Mouse (Mus musculus) embryo, embryonic 10.5 days (tissue): ENCODE measurements around the gene Slc23a3.

ENCODE experiments used
- DNase-seq: peaks from one replicate; pipeline ENCODE4 v3.0.0-alpha.2; 2015; ENCODE audit warnings: low spot score

The Slc23a3 gene

DNA sequence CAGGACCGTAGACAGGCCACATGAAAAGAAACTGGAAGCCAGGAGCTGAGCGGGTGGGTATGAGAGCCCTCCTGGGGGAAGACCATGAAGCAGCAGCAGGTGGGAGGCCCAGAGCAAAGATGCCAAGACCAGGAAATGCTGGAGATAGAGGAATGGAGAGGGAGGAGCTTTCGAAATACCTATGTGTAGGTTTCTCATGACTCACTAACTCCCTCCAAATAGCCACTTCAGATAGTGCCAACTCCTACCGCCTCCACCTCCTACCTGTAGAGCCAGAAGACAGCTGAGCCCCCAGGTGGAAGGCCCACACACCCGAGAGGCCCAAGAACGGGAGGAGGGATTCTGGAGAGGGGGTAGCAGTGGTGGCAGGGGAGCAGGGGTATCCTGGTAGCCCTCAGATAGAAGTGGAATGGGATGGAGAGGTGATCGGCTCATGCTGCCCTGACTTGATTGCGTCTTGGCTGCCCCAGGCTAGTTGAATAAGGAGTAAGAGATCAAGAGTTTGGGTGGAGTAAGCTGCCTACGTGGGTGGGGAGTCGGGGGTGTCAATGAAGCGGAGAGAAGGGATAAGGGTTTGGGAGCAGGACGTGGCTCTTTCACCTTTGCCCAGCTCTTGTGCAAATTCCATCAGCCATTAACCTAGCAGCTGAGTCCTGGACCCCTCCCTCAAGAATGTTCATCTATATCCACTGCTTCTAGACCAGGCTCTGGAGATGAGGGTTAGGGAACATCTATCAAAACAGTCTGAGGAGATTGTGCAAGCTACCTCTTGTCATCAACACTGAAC is at the start of gene Slc23a3:
Slc23a3 (minus strand) TSS at position 470 of the 787 bp plus-strand sequence.
- DNase-seq: no peak

DNA sequence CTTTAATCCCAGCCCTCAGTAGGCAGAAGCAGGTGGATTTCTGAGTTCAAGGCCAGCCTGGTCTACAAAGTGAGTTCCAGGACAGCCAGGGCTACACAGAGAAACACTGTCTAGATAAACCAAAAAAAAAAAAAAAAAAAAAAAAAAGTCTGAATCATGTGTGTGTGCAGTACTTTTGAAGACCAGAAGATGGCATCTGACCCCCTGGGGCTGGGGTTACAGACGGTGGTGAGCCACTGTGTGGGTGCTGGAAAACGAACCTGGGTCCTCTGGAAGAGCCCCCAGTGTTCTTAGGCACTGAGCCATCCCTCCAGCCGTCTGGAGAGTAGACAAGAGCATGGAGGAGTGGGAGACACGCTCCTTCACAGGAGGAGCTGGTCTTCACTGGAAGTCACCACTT is 48.5 kb upstream of the Slc23a3 start:
- DNase-seq: no peak

DNA sequence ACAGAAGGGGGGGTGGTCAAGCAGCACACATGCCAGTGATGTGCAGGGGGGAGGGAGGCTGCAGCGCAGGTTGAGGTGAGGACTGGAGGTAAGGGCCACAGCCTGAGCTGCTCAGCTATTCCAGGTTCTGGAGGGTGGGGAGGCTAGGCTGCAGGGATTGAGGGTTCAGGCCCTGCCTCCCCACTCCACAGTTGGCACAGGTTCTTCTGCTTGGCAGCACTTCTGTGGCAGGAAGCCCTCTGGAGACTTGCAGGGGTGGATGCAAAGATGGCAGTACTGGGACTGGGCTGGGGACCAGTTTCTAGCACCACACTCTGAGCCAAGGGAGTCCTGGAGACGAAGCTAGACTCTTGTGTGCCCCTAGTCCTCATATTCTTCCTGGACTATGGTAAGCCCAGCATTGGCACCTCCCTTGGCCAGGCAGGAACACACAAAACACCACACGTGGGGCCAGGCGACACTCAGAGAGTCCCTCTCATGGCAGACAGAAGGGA is 47.7 kb upstream of the Slc23a3 start:
- no peak for DNase-seq

DNA sequence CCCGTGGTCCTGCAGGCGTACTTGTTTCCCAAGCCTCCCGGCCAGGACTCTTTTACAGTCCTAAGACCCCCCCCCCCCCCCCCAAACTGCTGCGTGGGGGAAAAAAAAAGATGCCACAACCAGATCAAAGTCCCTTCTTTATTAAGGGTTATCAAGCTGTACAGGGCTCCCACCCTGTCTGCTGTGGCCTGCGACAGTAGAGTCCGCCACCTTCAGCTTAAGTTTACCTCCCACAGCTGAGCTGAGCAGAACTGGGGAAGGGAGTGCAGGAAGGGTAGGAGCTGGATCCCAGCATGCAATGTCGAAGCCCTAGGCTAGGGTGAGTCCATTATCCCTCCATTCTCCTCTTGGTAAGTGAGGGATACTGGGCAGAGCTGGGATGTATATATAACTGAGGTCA is 47.1 kb upstream of the Slc23a3 start:
- DNase-seq: no peak

DNA sequence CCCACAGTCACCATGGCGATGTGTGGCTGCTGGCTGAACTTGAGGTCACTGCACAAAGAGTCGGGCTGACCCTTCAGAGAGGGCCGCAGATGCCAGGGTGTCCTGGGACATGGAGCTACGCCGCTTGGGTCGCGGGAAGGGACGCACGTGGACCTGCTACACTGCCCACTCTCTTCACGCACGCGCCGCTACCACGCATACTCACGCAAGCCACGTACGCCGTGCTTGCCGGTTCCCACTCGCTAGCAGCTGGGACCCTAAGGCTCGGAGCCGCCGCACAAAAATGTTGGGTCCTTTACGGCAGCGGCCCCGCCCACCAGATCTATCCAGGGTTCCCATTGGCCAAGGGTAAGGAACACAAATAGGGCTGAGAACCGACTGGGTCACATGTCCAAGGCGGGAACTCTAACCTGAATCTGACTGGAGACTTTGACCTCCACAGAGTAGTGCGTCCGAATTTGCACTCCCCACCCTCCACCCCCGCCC is 46.5 kb upstream of the Slc23a3 start, which contains the start of gene Abcb6:
Abcb6 (minus strand) TSS at position 288 of the 486 bp plus-strand sequence.
- DNase-seq: peak; percentile 97

DNA sequence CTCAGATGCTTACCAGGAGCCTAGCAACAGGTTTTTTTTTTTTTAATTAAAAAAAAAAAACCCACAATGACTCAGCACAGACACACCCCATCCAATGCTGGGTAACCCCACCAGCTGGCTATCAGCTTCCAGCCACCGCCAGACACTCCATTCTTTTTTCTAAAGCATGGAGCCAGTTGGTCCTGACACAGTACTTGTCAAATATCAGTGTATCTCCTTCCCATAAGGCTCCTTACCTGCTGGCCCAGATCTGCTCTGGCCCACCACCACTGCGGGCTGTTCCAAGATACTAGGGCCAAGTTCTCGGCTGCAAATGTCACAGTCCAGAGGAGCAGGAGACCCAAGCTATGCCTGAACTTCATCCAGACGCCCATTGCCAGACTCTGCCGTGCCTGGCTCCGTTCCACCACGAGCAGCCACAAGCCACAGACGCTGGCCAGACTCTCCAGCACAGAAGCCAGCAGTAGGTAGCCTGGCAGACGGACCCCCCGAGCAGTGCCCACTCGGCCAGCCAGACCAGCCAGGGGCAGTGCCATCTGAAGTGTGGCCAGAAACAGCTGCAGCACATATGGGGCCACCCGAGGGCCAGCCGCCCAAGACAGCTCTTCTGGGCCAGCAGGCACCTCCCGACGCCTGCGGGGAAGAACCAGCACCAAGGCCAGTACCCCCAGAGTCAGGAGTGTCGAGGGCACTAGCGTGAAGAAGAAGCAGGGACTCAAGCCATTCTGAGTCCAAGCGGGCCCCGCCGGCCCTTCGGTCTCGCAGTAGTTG is 45.8 kb upstream of the Slc23a3 start:
- DNase-seq: peak; percentile 22

DNA sequence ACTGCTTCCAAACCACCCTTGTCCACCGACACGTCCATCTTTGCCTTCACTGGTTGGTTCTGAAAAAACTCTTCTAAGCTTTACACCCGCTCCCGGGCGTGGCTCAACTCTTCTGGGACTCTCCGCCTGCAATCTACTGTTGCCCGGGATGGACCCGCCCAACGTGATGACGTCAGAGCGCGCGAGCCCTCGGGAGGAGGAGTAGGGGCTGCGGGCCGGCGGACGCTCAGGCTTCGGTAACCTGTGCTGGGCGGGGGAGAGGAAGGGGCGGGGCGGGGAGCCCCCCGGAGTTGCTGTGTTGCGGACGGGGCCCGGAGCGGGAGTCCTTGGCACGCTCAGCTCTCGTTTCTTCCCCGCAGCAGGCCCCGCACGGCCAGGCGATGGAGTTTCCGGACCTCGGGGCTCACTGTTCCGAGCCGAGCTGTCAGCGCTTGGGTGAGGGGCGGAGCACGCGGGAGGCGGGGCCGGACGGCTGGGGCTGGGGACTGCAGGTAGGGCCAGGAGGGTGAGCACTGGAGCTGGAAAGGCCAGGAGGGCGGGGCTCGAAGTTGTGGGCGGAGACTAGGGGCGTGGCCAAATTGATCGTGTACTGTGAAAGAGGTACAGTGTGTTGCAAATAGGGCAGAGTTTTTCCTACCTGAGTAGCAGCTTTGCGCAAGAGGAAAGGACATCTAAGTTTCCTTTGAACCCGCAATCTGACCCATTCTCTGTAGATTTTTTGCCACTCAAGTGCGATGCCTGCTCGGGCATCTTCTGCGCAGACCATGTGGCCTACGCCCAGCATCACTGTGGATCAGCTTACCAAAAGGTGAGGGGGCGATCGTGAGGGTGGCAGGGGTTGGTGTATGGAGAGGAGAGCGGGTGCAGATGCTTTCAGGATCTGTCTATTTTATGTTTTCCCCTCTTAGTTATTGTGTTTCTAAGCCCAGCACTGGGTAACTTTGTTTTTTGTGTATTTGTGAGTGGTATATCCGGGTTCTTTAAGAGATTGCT is 35.1 kb upstream of the Slc23a3 start, which contains the start of gene Zfand2b:
Zfand2b (plus strand) TSS at position 175 of the 993 bp plus-strand sequence.
- DNase-seq: peak; percentile 96

DNA sequence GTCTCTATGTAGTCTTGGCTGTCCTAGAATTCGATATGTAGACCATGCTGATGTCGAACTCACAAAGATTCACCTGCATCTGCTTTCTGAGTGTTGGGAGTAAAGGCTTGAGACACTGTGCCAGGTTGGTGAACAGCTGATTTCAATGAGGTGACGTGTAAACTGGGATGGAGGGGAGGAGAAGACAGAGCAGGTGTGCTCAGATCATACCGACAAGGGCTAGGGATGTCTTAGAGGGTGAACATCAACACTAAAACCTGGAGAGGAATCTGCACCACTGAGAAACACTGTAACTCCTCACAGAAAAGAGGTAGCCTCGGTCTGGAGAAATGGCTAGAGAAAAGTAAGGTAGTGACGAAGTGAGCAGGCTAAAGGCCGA is 34.4 kb upstream of the Slc23a3 start:
- DNase-seq: no peak

DNA sequence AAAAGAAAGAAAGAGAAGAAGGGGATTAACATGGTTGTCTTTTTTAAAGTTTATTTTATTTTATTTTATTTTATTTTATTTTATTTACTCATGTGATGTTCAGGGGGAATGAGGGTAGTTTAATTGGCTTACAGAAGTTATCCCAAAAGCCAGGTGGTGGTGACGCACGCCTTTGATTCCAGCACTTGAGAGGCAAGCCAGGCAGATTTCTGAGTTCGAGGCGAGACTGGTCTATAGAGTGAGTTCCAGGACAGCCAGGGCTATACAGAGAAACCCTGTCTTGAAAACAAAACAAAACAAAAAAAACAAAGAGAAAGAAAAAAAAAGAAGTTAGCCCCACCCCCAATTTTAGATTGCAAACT is 26.5 kb upstream of the Slc23a3 start:
- no peak for DNase-seq

DNA sequence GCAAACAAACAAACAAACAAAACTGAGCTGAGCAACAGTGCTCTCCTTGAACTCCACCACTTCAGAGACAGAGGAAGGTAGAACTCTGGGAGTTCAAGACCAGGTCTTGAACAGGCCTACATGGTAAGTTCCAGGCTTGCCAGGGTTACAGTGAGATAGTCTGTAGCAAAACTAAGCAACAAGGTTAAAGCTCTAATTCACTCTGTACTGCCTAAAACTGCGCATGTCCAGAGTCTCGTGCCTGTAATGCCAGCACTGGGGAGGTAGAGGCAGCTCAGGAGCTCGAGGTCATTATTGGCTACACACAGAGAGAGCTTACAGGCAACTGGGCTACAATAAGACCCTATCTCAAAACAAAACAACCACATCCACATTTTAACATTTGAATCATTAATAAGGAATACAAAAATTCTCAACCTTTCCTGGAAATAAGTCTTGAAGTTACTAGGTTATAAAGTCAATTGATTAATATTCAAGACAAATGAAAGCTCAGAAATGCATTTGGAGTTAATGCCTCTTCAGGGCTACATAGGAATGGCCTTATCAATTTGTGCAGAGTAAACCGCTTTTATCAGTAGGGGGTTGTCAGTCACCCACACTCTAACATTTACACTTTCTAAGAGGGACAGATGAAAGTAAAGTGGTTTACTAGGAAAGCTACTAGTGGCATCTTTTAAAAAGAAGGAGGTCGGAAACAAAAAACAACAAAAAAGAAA is 26.0 kb upstream of the Slc23a3 start:
- no peak for DNase-seq

DNA sequence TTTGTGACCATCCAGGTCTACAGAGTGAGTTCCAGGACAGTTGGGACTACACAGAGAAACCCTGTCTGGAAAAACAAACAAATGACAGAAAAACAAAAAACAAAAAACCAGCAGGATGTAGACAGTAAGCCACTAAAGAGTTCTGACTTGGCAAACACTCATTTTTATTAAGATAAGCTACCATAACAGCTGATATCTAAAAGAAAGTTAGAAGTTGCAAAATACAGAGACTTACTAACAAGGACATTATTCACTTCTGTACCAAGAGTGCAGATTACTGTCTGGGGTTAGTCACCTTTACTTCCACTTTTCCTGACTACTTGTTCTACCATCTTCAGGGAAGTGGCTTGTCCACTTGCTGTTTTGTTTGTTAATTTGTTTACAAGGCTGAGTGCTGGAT is 25.3 kb upstream of the Slc23a3 start:
- no peak for DNase-seq

DNA sequence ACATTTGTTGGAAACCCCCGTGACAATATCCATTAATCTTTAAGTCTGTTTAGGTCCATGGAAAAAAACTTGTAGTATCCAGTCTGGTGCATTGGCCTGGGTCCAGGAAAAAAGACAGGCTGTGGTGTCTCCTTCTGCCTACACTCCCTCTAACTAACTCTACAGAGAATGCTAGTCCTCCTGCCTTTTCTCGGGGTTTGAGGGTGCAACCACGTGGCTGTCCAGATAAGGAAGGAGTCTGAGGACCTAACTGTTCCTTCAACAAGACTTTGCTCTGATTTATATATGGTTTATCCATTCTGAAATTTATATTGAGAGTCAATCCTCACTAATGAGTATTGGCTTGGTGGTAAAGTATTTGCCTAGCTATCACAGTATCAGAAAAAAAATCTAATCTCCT is 22.1 kb upstream of the Slc23a3 start:
- DNase-seq: no peak

DNA sequence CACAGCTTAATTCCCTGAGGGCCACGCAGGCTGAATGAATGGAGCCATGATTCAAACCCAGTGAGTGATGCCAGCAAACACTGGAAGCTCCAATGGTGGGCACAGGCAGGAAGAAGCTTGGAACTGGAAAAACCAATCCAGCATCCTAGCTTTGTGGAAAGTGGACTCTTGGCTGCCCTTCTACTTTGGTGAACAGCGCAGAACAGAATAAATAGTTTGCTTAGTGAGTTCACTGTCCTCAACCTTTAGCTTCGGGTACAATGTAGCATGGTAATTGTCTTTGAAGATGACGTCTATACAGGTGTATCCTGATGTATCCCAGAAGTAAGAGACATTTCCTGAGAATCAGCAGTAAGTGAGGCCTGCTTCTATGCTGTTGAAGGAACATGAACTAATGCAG is 15.0 kb upstream of the Slc23a3 start:
- no peak for DNase-seq

DNA sequence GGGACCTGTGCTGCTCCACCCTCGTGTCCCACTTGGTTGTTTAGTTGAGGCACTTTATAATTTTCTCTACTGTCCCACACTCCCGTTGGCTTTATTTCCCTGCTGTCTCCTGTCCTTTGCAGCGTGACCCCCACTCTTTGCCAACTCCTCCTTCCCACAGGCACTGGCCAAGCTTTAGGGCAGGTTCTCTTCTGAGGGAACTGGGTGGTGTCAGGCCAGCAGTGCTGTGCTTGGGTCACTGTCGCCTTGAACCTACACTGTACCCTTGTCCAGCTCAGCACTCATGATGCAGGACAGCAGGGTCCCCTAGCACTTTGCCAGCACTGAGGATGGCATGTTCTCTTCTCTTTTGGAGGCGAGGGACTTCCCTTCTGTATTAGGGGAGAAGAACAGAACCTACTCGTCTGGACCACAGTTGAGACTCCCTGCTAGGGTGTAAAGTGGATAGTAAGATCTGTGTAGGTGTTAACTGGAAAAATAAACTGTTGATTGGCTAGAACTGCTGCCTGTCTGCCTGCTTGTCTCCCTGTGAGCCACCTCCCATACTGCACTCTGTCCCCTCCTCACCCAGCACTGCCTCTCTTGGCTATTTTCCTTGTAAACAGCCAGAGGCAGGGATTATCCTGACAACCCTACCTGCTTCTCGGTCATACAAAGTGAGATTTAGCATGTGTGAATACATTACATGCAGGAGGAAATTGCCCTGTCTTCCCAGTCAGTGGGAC is 13.9 kb upstream of the Slc23a3 start:
- DNase-seq: no peak

DNA sequence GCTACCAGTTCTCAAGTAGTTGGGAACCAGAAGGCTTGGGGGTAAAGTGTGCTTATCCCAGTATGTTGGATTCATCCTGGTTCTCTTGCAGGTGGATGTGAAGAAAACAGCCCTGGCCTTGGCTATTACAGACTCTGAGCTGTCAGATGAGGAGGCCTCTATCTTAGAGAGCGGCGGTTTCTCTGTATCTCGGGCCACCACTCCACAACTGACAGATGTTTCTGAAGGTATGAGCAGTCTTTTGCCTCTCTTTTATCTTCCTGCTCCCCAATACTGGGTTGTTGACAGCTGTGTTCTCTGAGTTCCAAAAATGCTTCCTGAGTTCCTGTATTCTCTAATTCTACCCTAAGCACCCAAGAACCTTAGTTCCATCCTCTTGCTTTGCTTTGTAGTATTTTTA is 11.9 kb upstream of the Slc23a3 start:
- no peak for DNase-seq

DNA sequence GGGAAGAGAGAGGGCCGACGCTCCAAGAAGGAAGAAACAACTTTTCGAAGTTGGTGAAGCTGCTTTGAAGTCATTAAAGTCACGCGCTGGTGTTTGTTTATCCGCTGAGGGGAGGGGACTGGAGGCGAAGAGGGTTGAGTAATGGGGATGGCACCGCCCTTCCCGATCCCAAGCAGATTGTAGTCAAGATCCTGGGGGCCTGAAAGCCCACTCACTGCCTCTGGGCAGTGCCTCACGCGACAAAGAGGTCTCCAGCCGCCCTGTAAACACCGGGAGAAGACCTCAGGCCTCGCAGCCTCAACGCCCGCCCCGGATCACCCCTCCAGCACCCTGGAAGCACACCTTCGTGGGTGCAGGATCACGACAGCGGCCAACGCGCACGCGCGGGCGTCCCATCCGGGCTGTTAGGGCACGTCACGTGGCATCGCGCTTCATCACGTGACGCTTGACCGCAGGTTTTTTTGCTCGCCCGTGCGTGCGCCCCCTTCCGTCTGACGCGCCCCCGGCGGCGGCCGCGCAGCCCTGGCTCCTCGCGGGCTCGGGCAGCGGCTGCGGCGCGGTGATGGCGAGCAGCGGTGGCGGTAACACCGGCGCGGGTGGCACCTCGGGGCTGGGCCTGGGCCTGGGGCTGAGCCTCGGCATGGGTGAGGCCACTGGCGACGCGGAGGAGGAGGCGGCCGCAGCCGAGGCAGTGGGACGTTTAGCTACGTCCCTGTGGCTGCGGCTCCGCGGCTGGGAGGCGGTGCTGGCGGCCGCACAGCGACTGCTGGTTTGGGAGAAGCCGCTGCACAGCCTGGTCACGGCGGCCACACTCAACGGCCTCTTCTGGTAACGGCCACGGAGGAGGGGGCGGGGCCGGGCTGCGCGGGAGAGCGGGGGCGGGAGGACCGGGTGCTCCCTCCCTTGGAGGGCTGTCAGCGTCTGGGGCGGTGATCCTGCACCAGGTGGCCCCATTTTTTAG is 8.9 kb upstream of the Slc23a3 start, which contains the start of the genes Cnppd1 and Retreg2:
Cnppd1 (minus strand) TSS at position 411 of the 961 bp plus-strand sequence.
Retreg2 (plus strand) TSS at position 478 of the 961 bp plus-strand sequence.
- peak; percentile 97 for DNase-seq

DNA sequence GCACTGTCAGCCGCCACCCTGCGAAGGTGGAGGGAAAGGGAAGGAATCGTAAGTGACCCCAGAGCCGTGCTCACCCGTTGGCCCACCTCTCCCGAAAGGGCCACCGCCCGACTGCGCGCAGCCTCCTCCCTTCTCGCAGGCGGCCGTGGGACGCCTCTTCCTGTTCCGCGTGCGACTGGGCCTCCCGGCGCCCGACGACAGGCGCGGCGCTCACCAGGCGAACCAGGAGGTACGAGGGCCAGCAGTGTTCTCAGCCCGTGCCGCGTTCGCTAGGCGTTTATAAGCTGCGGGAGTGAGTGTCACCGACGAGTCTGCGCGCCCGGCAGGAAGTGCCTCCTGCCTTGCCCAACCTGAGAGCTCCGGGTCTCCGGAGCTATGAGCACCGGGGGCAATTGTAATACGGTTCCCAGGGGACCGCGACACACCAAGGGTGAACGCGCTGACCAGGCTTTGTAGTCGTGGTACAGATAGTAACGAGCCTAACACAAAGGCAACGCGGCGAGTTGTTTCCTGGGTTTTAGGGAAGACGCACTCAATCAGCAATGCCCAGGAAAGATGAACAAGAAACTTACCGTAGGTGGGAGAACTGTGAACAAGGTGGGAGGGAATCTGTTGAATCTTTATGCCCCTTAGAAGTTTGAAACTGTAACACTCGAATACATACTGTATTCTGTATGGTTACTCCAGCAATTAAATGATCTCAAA is 7.9 kb upstream of the Slc23a3 start:
- DNase-seq: peak; percentile 54

DNA sequence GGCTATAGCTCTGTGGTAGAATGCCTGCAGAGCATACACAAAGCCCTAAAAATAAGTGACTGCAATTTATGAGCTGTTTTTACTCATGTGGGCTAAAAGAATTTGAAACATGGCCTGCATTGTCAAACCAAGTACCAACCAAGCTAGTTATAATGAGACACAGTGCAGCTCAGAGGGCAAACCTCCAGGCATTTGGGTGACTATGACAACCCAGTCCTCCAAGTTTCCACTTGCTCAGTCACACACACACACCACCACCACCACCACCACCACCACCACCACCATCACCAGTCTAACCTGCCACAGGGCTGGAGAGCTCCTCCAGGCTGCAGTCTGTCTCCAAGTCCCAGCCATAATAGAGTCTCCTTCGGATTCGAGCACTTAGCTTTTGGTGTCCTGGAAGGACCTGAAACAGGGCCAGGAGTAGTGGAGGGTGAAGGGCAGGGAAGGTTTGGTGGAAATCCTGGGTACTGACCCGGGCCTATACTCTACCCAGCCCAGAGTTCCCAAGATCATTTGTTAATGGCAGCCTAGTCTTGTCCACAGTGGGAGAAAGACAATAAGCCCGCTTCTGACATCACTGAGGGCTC is 7.0 kb upstream of the Slc23a3 start:
- no peak for DNase-seq
